Mouse (Mus musculus) left cerebral cortex, postnatal 25 days (tissue): ENCODE measurements at regions not wholly inside any gene's neighbourhood (a gene's known extent, or its start where the extent isn't known, plus 50 kb on each side); places are given as distances from the start of the nearest gene placed in this dataset.
"Not testable (repeated sequence)": the region's sequence is repeated elsewhere in the genome, so short reads cannot be mapped to it uniquely, and the experiment has no call there.

Experiments
- DNase-seq, 2 experiments: peaks; one replicate each; pipeline ENCODE4 v3.0.0; 2022; ENCODE audit warnings: low spot score in 2 of 2, mixed read lengths in 1 of 2
- intact Hi-C: fragments of 180-260 bp; cut with DNase I; formaldehyde crosslinking; loops from one replicate; pipeline ENCODE4 v1.15.1; 2025

DNA sequence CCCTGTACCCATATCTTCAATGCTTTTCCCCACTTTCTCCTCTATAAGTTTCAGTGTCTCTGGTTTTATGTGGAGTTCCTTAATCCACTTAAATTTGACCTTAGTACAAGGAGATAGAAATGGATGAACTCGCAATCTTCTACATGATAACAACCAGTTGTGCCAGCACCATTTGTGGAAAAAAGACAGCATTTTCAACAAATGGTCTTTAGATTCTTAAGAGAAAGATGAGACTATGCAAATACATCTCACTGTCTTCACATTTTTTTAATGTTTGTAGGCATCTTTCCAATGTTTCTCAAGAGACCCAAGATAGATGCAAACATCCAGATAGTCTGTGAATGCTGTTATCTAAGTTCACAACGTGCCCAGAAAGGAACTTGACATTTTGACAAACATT lies 171.0 kb upstream of the Cdh7 start:
- DNase-seq, intact Hi-C loops: not testable (repeated sequence)

DNA sequence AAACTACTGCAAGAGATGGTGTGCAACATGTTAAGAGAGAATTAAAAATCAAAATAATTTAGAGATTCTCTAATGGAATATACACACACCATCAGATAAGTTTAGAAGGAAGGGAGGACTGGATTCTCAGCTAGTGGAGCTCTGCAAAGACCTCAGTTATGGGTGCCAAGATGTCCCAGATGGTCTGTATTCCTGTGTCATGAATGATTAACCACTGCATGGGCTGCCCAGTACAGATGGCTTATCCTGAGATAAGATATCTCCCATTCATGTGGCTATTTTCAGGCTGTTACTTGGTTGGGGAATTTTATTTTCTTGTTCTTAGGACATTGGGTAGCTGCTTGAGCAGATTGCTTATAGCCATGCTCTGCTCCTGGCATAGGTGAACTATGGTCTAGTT lies 131.6 kb upstream of the Cdh7 start:
- DNase-seq: no peak
- intact Hi-C loops: no loop called here

DNA sequence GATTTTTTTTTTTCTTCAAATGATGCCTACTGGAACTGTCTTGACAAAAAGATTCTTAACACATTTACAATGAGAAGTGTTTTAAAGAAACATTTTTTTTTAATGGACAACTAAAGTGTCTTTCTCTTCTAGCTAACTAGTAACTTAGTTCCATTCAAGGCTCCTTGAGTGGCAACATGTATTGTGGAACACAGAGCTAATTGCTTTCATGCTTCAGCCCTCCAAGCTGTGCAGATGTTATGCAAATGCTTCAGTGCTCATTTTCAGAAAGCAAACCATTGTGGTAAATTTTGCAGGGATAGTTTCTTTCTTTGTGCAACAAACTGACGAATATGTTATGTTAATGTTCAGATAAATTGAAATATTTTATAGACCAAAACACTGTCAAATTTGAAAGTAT lies 83.6 kb upstream of the Cdh7 start:
- no peak for DNase-seq
- intact Hi-C loops: no loop called here

GRCm38 (mm10) chr1:109929483-109930255 lies 52.6 kb upstream of the Cdh7 start:
- intact Hi-C loops: no loop called here
- DNase-seq: peak; percentile 6 to 23
